Mouse (Mus musculus): ENCODE measurements around the gene Aldh3a2.

- TF ChIP-seq CTCF (IDR thresholded peaks at IDR 0.05; ENCODE audit: control insufficient read depth, insufficient read depth, insufficient read length) (no peak), USF1 (IDR thresholded peaks at IDR 0.05; ENCODE audit: low read depth) (no peak), MAX (IDR thresholded peaks at IDR 0.05) (no peak), CEBPB (IDR thresholded peaks at IDR 0.05; ENCODE audit: low read depth) (no peak), MYOG (IDR thresholded peaks at IDR 0.05; ENCODE audit: control insufficient read depth, extremely low read depth, insufficient read length) (no peak), MYOD1 (IDR thresholded peaks at IDR 0.05; ENCODE audit: control insufficient read depth, insufficient read length, low read depth) (no peak)
Observed at GRCm38 (mm10) chr11:61252807-61253206, 14.5 kb downstream of the Aldh3a2 start.

Measured in C2C12 (cell line).